Mouse (Mus musculus) kidney, embryonic 16.5 days (tissue): ENCODE measurements at regions not wholly inside any gene's neighbourhood (a gene's known extent, or its start where the extent isn't known, plus 50 kb on each side); places are given as distances from the start of the nearest gene placed in this dataset.
"Not testable (repeated sequence)": the region's sequence is repeated elsewhere in the genome, so short reads cannot be mapped to it uniquely, and the experiment has no call there.

ENCODE experiments used
- ATAC-seq: fragments of 200-750 bp; cut with Nextera tagmentation; 2 replicates; pipeline ENCODE4 v1.8.0; 2017; ENCODE audit warnings: moderate TSS enrichment; ENCODE audit not compliant: low FRiP score, low TSS enrichment
- H3K27ac ChIP-seq: fragments of 300-500 bp; sonication (generic); 2 replicates; pipeline ENCODE4 v1.5.1; 2014; ENCODE audit warnings: low read length
- H3K27me3 ChIP-seq: fragments of 300-500 bp; sonication (generic); 2 replicates; pipeline ENCODE4 v1.6.1; 2014; ENCODE audit warnings: low read length, control low read depth, mixed read lengths; ENCODE audit not compliant: insufficient read depth
- H3K36me3 ChIP-seq: fragments of 300-500 bp; sonication (generic); 2 replicates; pipeline ENCODE4 v1.6.1; 2014; ENCODE audit warnings: low read length, control low read depth, mixed read lengths; ENCODE audit not compliant: insufficient read depth
- H3K4me1 ChIP-seq: fragments of 300-500 bp; sonication (generic); 2 replicates; pipeline ENCODE4 v1.6.1; 2014; ENCODE audit warnings: low read length, control low read depth, mixed read lengths; ENCODE audit not compliant: insufficient read depth
- H3K4me2 ChIP-seq: fragments of 300-500 bp; sonication (generic); replicated peaks from 2 replicates; pipeline ENCODE4 v1.6.1; 2014; ENCODE audit warnings: low read depth, low read length
- H3K4me3 ChIP-seq: fragments of 300-500 bp; sonication (generic); 2 replicates; pipeline ENCODE4 v1.5.1; 2014; ENCODE audit warnings: mild to moderate bottlenecking, low read length
- H3K9ac ChIP-seq: fragments of 300-500 bp; sonication (generic); replicated peaks from 2 replicates; pipeline ENCODE4 v1.6.1; 2014; ENCODE audit warnings: low read length
- H3K9me3 ChIP-seq: fragments of 300-500 bp; sonication (generic); 2 replicates; pipeline ENCODE4 v1.6.1; 2016; ENCODE audit warnings: low read length, control low read depth
- WGBS: fragments of 180-500 bp; shearing (Covaris S2); extraction: QIAGEN DNeasy Blood & Tissue Kit; methylation state at CpG from one replicate; pipeline ENCODE4 v1.1.7; 2014; 5-methylcytosine and 5-hydroxymethylcytosine counted together

DNA sequence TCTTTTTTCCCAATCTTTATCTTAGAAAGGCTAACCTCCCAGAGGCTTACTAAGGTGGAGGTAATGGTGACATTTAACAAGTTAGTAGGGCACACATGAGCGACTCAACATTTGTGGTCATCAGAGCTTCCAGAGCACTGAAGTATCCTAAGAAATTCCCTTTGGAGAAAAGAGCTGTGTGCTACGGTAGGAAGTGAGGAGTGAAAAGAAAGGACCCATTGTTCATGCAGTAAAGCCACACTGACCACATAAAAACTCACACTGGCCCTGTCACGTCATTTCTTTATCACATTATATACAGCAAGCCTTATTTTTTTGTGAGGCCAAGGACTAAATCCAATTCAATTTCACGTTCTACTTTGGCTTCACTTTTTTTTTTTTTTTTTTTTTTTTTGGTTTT, 80.7 kb upstream of the Dynlt1c start:
- WGBS = 58% methylated on average over 4 of the region's 4 CpGs
- not testable (repeated sequence) for H3K4me3 ChIP-seq, H3K4me2 ChIP-seq, H3K27me3 ChIP-seq, H3K4me1 ChIP-seq, H3K27ac ChIP-seq, H3K9ac ChIP-seq, ATAC-seq, H3K36me3 ChIP-seq, H3K9me3 ChIP-seq

DNA sequence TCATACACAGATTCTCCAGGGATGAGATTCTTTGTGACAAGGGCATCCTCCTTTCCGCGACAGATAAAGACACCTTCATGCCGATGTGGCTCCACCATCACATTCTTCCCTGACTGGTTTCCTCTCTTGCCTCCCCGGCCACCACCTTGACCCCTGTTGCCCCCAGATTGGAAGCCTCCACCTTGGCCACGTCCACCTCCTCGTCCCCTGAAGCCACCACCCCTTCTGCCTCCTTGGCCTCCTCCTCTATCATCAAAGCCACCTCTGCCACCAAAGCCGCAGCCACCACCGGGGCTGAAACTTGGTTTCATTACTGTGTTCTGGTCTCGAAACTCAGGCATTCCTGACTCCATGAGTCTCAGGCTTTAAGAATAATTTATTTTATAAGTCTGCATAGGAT, 79.3 kb upstream of the Dynlt1c start:
- 80% methylated on average over 4 of the region's 9 CpGs for WGBS
- H3K9me3 ChIP-seq, H3K27me3 ChIP-seq, H3K4me2 ChIP-seq, H3K9ac ChIP-seq, H3K4me3 ChIP-seq, H3K4me1 ChIP-seq, H3K36me3 ChIP-seq, H3K27ac ChIP-seq, ATAC-seq: not testable (repeated sequence)

DNA sequence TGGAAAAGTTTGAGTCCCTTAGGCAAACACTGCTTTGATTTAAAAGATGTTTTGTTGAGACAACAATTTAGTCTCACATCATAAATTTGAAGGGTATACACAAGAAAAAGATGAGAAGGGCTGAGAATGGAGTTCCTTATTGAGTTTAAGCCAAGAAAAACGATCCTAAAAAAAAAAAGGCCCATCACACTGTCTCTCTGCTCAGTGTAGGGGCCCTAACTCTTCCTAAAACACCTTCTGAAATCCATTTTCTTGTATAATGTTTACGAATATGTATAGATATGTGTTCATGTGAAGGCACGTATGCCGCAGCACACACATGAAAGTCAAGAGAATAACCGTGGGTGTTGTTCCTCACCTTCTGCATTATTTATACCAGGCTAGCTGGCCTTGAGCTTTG, 62.7 kb upstream of the Dynlt1c start:
- H3K4me3 ChIP-seq, ATAC-seq, H3K9ac ChIP-seq, H3K36me3 ChIP-seq, H3K27me3 ChIP-seq, H3K9me3 ChIP-seq, H3K27ac ChIP-seq, H3K4me2 ChIP-seq, H3K4me1 ChIP-seq: not testable (repeated sequence)
- WGBS = no CpG with 5 or more reads among the region's 5 CpGs

DNA sequence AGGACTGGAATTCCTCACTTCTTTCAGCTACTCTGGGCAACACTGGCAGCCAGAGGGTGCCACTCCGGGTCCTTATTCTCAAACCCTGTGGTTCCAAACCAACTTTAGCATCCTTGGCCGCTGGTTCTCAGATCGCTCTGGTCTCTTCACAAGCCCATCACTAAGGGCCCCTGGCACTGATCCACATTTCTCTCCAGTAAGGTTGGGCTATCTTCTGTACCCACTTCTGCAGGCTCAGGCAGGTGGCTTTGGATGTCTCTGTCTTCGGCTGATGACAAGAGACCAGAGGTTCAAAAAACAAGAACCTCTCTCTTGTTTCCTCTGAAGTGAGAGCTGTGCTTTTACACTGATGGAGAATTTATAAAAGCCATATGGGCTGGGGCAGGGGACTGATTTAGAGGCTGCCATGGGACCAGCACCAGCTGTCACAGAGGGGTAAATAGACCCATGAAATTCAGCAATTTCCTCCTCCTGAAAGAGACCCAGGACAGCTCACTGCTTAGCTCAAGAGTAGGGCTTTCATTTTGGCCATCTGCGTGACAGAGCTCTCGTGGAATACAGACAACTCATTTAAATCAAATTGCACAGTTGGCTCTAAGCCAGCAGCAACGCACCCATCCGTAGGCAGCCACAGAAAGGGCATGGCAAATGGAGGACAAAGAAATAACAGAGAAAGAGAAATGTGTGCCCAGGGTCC, 54.3 kb upstream of the Dynlt1c start:
- not testable (repeated sequence) for H3K9ac ChIP-seq, H3K4me1 ChIP-seq, H3K36me3 ChIP-seq, H3K9me3 ChIP-seq, ATAC-seq, H3K4me3 ChIP-seq, H3K27ac ChIP-seq, H3K27me3 ChIP-seq, H3K4me2 ChIP-seq
- WGBS = no CpG with 5 or more reads among the region's 8 CpGs

DNA sequence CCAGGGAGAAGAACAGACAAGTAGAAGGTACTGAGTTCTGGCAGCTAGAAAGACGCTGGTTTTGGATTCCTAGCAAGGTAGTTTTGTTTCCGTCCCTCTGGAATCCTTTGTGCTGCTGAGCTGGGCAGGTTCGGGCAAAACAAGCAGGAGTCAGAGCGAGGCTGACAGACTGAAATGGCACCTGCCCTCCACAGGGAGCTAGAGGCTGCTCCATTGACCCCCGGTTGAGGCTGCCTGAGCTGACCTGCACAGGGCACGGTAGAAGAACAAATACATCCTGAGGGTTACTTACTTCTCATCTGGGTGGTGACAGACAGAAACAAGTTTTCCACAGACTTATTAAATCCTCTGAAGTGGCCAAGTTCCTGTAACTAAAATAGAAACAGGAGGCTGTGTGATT, 53.5 kb upstream of the Dynlt1c start:
- not testable (repeated sequence) for H3K4me3 ChIP-seq, H3K36me3 ChIP-seq, H3K9me3 ChIP-seq, H3K9ac ChIP-seq, H3K27me3 ChIP-seq, H3K4me1 ChIP-seq, H3K27ac ChIP-seq, H3K4me2 ChIP-seq, ATAC-seq
- WGBS = no CpG with 5 or more reads among the region's 6 CpGs
